In genomic region chr17:24156394-24156793, GRCm38 (mm10) we compare ENCODE assay signal across 27 mouse cellular contexts.
"Had no signal": no experiment of that assay in that cellular context is flagged by ENCODE, and none has a peak within 500 bp of the region (broad histone marks: within the 10 kb centered on the region; RNA-seq: fewer than 3 reads in every experiment).

No protein-coding gene starts in this region.

- ATAC-seq: forebrain, embryonic 13.5 days; forebrain, embryonic 14.5 days; forebrain, embryonic 15.5 days; forebrain, embryonic 16.5 days; forebrain, postnatal 0 days had no signal

- H3K4me2 ChIP-seq: embryonic facial prominence, embryonic 12.5 days; embryonic facial prominence, embryonic 13.5 days; embryonic facial prominence, embryonic 15.5 days; forebrain, embryonic 12.5 days; forebrain, embryonic 13.5 days; forebrain, embryonic 15.5 days had no signal

- H3K4me3 ChIP-seq: embryonic facial prominence, embryonic 10.5 days; embryonic facial prominence, embryonic 12.5 days; embryonic facial prominence, embryonic 13.5 days; embryonic facial prominence, embryonic 15.5 days; erythroblast, embryonic 14.5 days; forebrain, embryonic 10.5 days; forebrain, embryonic 12.5 days; forebrain, embryonic 13.5 days; forebrain, embryonic 15.5 days; gastrocnemius, adult 2 months; heart, adult 2 months had no signal

- DNase-seq: cerebellum, adult 2 months; cerebellum, adult 8-10 months; cerebellum, adult 9-10 months; cerebellum, adult 9-11 months; cerebellum, postnatal 10 days; cerebellum, postnatal 14 days; cerebellum, postnatal 36 days; embryo, embryonic 11 days; forebrain, postnatal 0 days; gastrocnemius, adult 2 months; gastrocnemius, postnatal 10 days; gastrocnemius, postnatal 14 days; gastrocnemius, postnatal 25 days; gastrocnemius, postnatal 36 days; heart, adult 18-20 months; heart, adult 2 months had no signal

- H3K27ac ChIP-seq: embryonic facial prominence, embryonic 10.5 days; embryonic facial prominence, embryonic 12.5 days; embryonic facial prominence, embryonic 13.5 days; embryonic facial prominence, embryonic 15.5 days; forebrain, embryonic 10.5 days; forebrain, embryonic 12.5 days; forebrain, embryonic 13.5 days; forebrain, embryonic 15.5 days; gastrocnemius, adult 2 months; heart, adult 2 months had no signal

- H3K27me3 ChIP-seq: embryonic facial prominence, embryonic 12.5 days; embryonic facial prominence, embryonic 13.5 days; embryonic facial prominence, embryonic 15.5 days; forebrain, embryonic 12.5 days; forebrain, embryonic 13.5 days; forebrain, embryonic 15.5 days had no signal

- H3K9ac ChIP-seq: embryonic facial prominence, embryonic 12.5 days; embryonic facial prominence, embryonic 13.5 days; embryonic facial prominence, embryonic 15.5 days; forebrain, embryonic 12.5 days; forebrain, embryonic 13.5 days; forebrain, embryonic 15.5 days; forebrain, postnatal 0 days had no signal

- H3K36me3 ChIP-seq: forebrain, embryonic 15.5 days had no signal

- H3K9me3 ChIP-seq: embryonic facial prominence, embryonic 10.5 days; embryonic facial prominence, embryonic 12.5 days; embryonic facial prominence, embryonic 13.5 days; embryonic facial prominence, embryonic 15.5 days; forebrain, embryonic 10.5 days; forebrain, embryonic 12.5 days; forebrain, embryonic 13.5 days; forebrain, embryonic 15.5 days had no signal
